Mouse (Mus musculus) intestine, postnatal 0 days (tissue): Measurements from ENCODE around the gene Arid3a. TPM values are rescaled to one million over a fixed set of nuclear protein-coding genes. Genes with fewer than 3 reads are reported as not detected.
A peak's percentile ranks its signal among the peaks of the same experiment; 100 is the strongest.
"Not testable (repeated sequence)": the region's sequence is repeated elsewhere in the genome, so short reads cannot be mapped to it uniquely, and the experiment has no call there.

Source experiments
- ATAC-seq: fragments of 200-750 bp; cut with Nextera tagmentation; 2 replicates; pipeline ENCODE4 v1.8.0; 2017; ENCODE audit warnings: mild to moderate bottlenecking, moderate TSS enrichment, moderate library complexity
- H3K27ac ChIP-seq: fragments of 300-500 bp; sonication (generic); 2 replicates; pipeline ENCODE4 v1.5.1; 2014; ENCODE audit warnings: mild to moderate bottlenecking, low read depth, low read length, moderate library complexity
- H3K27me3 ChIP-seq: fragments of 300-500 bp; sonication (generic); replicated peaks from 2 replicates; pipeline ENCODE4 v1.6.1; 2014; ENCODE audit warnings: low read length, mixed read lengths; ENCODE audit not compliant: control insufficient read depth, insufficient read depth
- H3K36me3 ChIP-seq: fragments of 300-500 bp; sonication (generic); 2 replicates; pipeline ENCODE4 v1.6.1; 2014; ENCODE audit warnings: mild to moderate bottlenecking, moderate library complexity; ENCODE audit not compliant: control insufficient read depth, insufficient read depth
- H3K4me1 ChIP-seq: fragments of 300-500 bp; sonication (generic); replicated peaks from 2 replicates; pipeline ENCODE4 v1.6.1; 2014; ENCODE audit warnings: antibody characterized with exemption, low read length, mixed read lengths; ENCODE audit not compliant: control insufficient read depth, insufficient read depth
- H3K4me2 ChIP-seq: fragments of 300-500 bp; sonication (generic); replicated peaks from 2 replicates; pipeline ENCODE4 v1.6.1; 2014; ENCODE audit warnings: low read depth, mild to moderate bottlenecking, moderate library complexity
- H3K4me3 ChIP-seq: fragments of 300-500 bp; sonication (generic); 2 replicates; pipeline ENCODE4 v1.5.1; 2014; ENCODE audit warnings: low read depth, low read length
- H3K9ac ChIP-seq: fragments of 300-500 bp; sonication (generic); 2 replicates; pipeline ENCODE4 v1.6.1; 2014; ENCODE audit warnings: mild to moderate bottlenecking, low read depth, low read length
- H3K9me3 ChIP-seq: fragments of 300-500 bp; sonication (generic); 2 replicates; pipeline ENCODE4 v1.6.1; 2016; ENCODE audit warnings: mixed run types; ENCODE audit not compliant: control insufficient read depth
- CTCF ChIP-seq: sonication (generic); IDR thresholded peaks from 2 replicates; pipeline ENCODE4 v1.5.1; 2016; ENCODE audit warnings: low read depth, mild to moderate bottlenecking, control low read depth, antibody characterized with exemption, moderate library complexity
- WGBS: fragments of 180-500 bp; shearing (Covaris S2); extraction: QIAGEN DNeasy Blood & Tissue Kit; methylation state at CpG from one replicate; pipeline ENCODE4 v1.1.7; 2014; 5-methylcytosine and 5-hydroxymethylcytosine counted together
- polyA plus RNA-seq: library from polyadenylated mRNA; unstranded; fragments of >200 nt; fragmentation: Nextera tagmentation; extraction: Ambion mirVana; gene quantifications from 2 replicates; pipeline ENCODE4 v1.2.1, GENCODE M21; 2015

Gene Arid3a
- polyA plus RNA-seq, 1 experiment from 2014 or later, result 8.7 TPM

DNA sequence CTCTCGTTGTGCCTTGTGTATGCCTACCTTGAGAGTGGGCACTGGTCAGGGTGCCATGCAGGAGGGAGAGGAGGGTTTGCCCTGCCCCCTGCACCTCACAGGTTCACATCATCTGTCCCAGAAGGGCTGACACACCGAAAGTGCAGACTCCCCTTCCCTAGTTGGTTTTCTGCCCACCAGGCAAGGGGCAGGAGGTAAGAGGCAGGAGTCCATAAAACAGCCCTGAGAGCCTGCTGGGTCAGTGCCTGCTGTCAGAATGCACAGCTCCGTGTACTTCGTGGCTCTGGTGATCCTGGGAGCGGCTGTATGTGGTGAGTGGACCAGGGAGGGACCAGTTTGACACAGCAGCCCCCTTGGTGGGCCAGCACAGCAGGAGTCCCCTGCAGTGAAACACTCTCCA lies 36.2 kb upstream of the Arid3a start, which contains the start of gene Cfd:
Gene Cfd, plus strand, starts transcription at position 184 of the 400 bp plus-strand sequence.
- no peak for ATAC-seq
- no peak for TF ChIP-seq CTCF
- no peak within 1 kb of the TSS for H3K4me2 ChIP-seq

DNA sequence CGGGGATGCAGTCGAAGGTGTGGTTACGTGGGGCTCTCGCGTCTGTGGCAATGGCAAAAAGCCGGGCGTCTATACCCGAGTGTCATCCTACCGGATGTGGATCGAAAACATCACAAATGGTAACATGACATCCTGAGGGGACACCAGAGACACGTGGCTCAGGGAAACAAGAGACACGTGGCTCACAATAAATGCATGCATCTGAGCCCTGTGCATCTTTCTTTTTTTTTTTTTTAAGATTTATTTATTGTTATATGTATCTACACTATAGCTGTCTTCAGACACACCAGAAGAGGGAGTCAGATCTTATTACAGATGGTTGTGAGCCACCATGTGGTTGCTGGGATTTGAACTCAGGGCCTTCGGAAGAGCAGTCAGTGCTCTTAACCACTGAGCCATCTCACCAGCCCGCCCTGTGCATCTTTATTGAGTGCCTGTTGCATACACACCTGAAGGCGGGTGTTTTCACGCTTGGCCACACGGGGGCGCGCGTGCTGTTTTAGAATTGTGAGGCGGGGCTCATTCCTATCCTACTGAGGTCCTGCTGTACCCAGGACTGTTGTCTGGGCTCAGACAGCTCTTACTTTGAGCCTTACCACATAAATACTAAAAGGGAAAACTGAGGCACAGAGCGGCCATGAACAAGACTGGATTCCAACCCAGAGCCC lies 34.3 kb upstream of the Arid3a start:
- H3K4me1 ChIP-seq, H3K27ac ChIP-seq, H3K4me2 ChIP-seq, H3K4me3 ChIP-seq, H3K27me3 ChIP-seq, H3K9ac ChIP-seq, H3K9me3 ChIP-seq: not testable (repeated sequence)
- peak; percentile 45 for ATAC-seq
- peaks cover 19% of the 10 kb centered on the region; the same call in 1 of the 2 replicates for H3K36me3 ChIP-seq
- TF ChIP-seq CTCF, result peak; percentile 86
- WGBS, result 43% methylated on average over 22 of the region's 22 CpGs

More for the DNA sequence above, 36.2 kb upstream of the Arid3a start, which contains the start of gene Cfd:
- Histone ChIP-seq H3K4me1 (no peaks in the 10 kb centered on the region), H3K4me3 (no peak within 1 kb of the TSS), H3K27ac (no peak within 1 kb of the TSS), H3K27me3 (no peaks in the 10 kb centered on the region), H3K36me3 (peaks cover 3% of the 10 kb centered on the region; the same call in 1 of the 2 replicates), H3K9ac (no peak within 1 kb of the TSS), H3K9me3 (no peaks in the 10 kb centered on the region)
- 45% methylated on average over 5 of the region's 5 CpGs for WGBS

- H3K4me3 ChIP-seq, result no peak overlapping the region
- TF ChIP-seq CTCF, result no peak
- no peak overlapping the region for H3K27ac ChIP-seq
- no peaks in the 10 kb centered on the region for H3K9me3 ChIP-seq
- H3K4me2 ChIP-seq, result no peak overlapping the region
- ATAC-seq, result no peak
- no peaks in the 10 kb centered on the region for H3K4me1 ChIP-seq
- no peaks in the 10 kb centered on the region for H3K27me3 ChIP-seq
- peaks cover 39% of the 10 kb centered on the region; the same call in 1 of the 2 replicates for H3K36me3 ChIP-seq
- 91% methylated on average over 16 of the region's 16 CpGs for WGBS
- H3K9ac ChIP-seq, result no peak overlapping the region
Observed at GRCm38 (mm10) chr10:79896306-79896705, 30.5 kb upstream of the Arid3a start.

GRCm38 (mm10) chr10:79896814-79897213 lies 30.0 kb upstream of the Arid3a start:
- H3K9ac ChIP-seq, result no peak overlapping the region
- TF ChIP-seq CTCF, result no peak
- no peak overlapping the region for H3K27ac ChIP-seq
- no peak overlapping the region for H3K4me3 ChIP-seq
- H3K4me1 ChIP-seq, result no peaks in the 10 kb centered on the region
- H3K4me2 ChIP-seq, result no peak overlapping the region
- WGBS, result 86% methylated on average over 13 of the region's 13 CpGs
- no peaks in the 10 kb centered on the region for H3K9me3 ChIP-seq
- 0 out of 2 replicates have a peak, but pooled peaks have one; percentile 7 for ATAC-seq
- H3K27me3 ChIP-seq, result no peaks in the 10 kb centered on the region
- H3K36me3 ChIP-seq, result peaks cover 39% of the 10 kb centered on the region; the same call in 1 of the 2 replicates

DNA sequence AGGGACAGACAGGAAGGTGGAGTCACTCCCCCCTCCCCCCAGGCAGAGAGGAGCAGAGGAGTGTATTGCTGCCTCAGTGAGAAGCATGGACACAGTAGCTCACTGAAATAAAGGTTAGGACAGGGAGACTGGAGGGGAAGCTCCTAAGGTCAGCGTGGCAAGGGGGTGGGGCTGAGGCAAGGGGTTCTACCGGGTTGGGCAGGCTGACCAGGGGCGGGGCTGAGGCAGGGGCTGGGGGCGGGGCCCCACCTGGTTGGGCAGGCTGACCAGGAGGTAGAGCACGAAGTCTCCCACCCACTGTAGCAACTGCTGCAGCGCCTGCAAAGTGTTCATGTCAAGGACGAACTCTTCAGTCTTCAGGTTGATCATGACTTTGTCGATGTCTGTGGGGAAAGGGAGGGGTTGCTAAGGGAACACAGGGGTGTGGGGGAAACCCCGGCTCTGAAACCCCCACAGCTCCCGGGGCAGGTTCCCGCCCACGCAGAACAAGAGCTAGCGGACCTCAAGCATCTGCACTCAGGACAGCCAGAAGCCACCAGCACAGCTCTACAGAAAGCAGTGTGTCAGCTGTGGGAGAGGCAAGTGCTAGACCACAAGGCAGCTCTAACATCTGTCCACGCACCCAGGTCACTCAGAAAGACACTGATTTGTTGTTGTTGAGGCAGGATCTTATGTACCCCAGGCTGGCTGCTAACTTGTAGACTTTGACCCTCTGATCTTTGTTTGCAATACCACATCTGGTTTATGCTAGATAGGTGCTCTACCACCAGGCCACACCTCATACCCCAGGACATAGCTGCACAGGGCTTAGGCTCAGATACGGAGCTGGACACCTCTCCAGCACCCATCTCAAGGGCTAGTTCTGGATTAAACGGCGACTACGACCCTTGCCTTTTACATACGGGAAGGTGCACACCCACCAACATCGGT lies 29.3 kb upstream of the Arid3a start:
- peak; percentile 55 for ATAC-seq
- Histone ChIP-seq H3K27ac (no peak overlapping the region), H3K9ac (no peak overlapping the region), H3K9me3 (no peaks in the 10 kb centered on the region), H3K4me1 (no peaks in the 10 kb centered on the region), H3K4me2 (no peak overlapping the region), H3K36me3 (peaks cover 39% of the 10 kb centered on the region; the same call in 1 of the 2 replicates), H3K4me3 (no peak overlapping the region), H3K27me3 (no peaks in the 10 kb centered on the region)
- WGBS, result 41% methylated on average over 20 of the region's 20 CpGs
- TF ChIP-seq CTCF, result no peak

- 69% methylated on average over 2 of the region's 2 CpGs for WGBS
- peak; percentile 55 for TF ChIP-seq CTCF
- Histone ChIP-seq H3K4me3 (no peak overlapping the region), H3K4me1 (no peaks in the 10 kb centered on the region), H3K27me3 (no peaks in the 10 kb centered on the region), H3K9me3 (no peaks in the 10 kb centered on the region), H3K27ac (no peak overlapping the region; the same call in 1 of the 2 replicates), H3K36me3 (peaks cover 54% of the 10 kb centered on the region), H3K4me2 (no peak overlapping the region), H3K9ac (no peak overlapping the region)
- no peak for ATAC-seq
Observed at GRCm38 (mm10) chr10:79900951-79901410, 25.9 kb upstream of the Arid3a start.
